Mouse (Mus musculus) liver, embryonic 14.5 days (tissue): ENCODE results near the gene Cbr3.

ENCODE experiments used
- CTCF ChIP-seq: IDR thresholded peaks from 2 replicates; pipeline ENCODE4 v1.5.1; 2016; ENCODE audit warnings: antibody characterized with exemption, low read depth, control low read depth
- EP300 ChIP-seq: IDR thresholded peaks from 2 replicates; pipeline ENCODE4 v1.6.1; 2016; ENCODE audit warnings: antibody characterized with exemption, low read depth

GRCm38 (mm10) chr16:93691206-93691841 is 8.3 kb downstream of the Cbr3 start:
- TF ChIP-seq CTCF (no peak), EP300 (no peak)
